Mouse (Mus musculus) heart, embryonic 14.5 days (tissue): ENCODE results near the gene Rapgef5. TPM values are rescaled to one million over a fixed set of nuclear protein-coding genes. Genes with fewer than 3 reads are reported as not detected.

Experiments
- ATAC-seq: fragments of 200-750 bp; cut with Nextera tagmentation; 2 replicates; pipeline ENCODE4 v1.8.0; 2017; ENCODE audit warnings: low read depth, moderate TSS enrichment; ENCODE audit not compliant: insufficient number of reproducible peaks, insufficient read depth, low FRiP score
- H3K27ac ChIP-seq, 2 experiments: fragments of 200-500 bp in 1 of 2; fragments of 300-500 bp in 1 of 2; sonication (generic) in 1 of 2; replicated peaks in 1 of 2; 2 replicates each; pipeline ENCODE4 v1.5.1; 2012 to 2014; ENCODE audit warnings: low read depth in 2 of 2, low read length in 2 of 2, control low read depth in 1 of 2, mild to moderate bottlenecking in 1 of 2, mixed read lengths in 1 of 2; ENCODE audit not compliant: control insufficient read depth in 1 of 2, insufficient read depth in 1 of 2
- H3K27me3 ChIP-seq: fragments of 300-500 bp; sonication (generic); 2 replicates; pipeline ENCODE4 v1.6.1; 2014; ENCODE audit warnings: mild to moderate bottlenecking, low read length, control low read depth; ENCODE audit not compliant: control insufficient read depth, insufficient read depth
- H3K36me3 ChIP-seq: fragments of 300-500 bp; sonication (generic); 2 replicates; pipeline ENCODE4 v1.6.1; 2014; ENCODE audit warnings: mild to moderate bottlenecking, control low read depth, low read length, mixed read lengths; ENCODE audit not compliant: control insufficient read depth, insufficient read depth
- H3K4me1 ChIP-seq, 2 experiments: fragments of 200-500 bp in 1 of 2; fragments of 300-500 bp in 1 of 2; sonication (generic) in 1 of 2; 2 replicates each; pipeline ENCODE4 v1.6.1; 2012 to 2014; ENCODE audit warnings: low read length in 2 of 2, control low read depth in 1 of 2, mixed read lengths in 1 of 2; ENCODE audit not compliant: control insufficient read depth in 2 of 2, insufficient read depth in 2 of 2
- H3K4me2 ChIP-seq: fragments of 300-500 bp; sonication (generic); 2 replicates; pipeline ENCODE4 v1.6.1; 2014; ENCODE audit warnings: mild to moderate bottlenecking, low read length
- H3K4me3 ChIP-seq, 2 experiments: fragments of 200-500 bp in 1 of 2; fragments of 300-500 bp in 1 of 2; sonication (generic) in 1 of 2; 2 replicates each; pipeline ENCODE4 v1.5.1; 2012 to 2014; ENCODE audit warnings: low read length in 2 of 2, mild to moderate bottlenecking in 2 of 2, control low read depth in 1 of 2, low read depth in 1 of 2, moderate library complexity in 1 of 2; ENCODE audit not compliant: control insufficient read depth in 1 of 2, insufficient read depth in 1 of 2
- H3K9ac ChIP-seq: fragments of 300-500 bp; sonication (generic); 2 replicates; pipeline ENCODE4 v1.6.1; 2014; ENCODE audit warnings: mild to moderate bottlenecking, low read length
- H3K9me3 ChIP-seq: fragments of 300-500 bp; sonication (generic); 2 replicates; pipeline ENCODE4 v1.6.1; 2016; ENCODE audit warnings: low read length, control low read depth; ENCODE audit not compliant: control insufficient read depth
- WGBS: fragments of 180-500 bp; shearing (Covaris S2); extraction: QIAGEN DNeasy Blood & Tissue Kit; methylation state at CpG from one replicate; pipeline ENCODE4 v1.1.7; 2014; 5-methylcytosine and 5-hydroxymethylcytosine counted together
- polyA plus RNA-seq: library from polyadenylated mRNA; unstranded; fragments of >200 nt; fragmentation: Nextera tagmentation; extraction: Ambion mirVana; gene quantifications from 2 replicates; pipeline ENCODE4 v1.2.1, GENCODE M21; 2014

Gene Rapgef5
- polyA plus RNA-seq, 1 experiment from 2014 or later: 19.6 TPM

DNA sequence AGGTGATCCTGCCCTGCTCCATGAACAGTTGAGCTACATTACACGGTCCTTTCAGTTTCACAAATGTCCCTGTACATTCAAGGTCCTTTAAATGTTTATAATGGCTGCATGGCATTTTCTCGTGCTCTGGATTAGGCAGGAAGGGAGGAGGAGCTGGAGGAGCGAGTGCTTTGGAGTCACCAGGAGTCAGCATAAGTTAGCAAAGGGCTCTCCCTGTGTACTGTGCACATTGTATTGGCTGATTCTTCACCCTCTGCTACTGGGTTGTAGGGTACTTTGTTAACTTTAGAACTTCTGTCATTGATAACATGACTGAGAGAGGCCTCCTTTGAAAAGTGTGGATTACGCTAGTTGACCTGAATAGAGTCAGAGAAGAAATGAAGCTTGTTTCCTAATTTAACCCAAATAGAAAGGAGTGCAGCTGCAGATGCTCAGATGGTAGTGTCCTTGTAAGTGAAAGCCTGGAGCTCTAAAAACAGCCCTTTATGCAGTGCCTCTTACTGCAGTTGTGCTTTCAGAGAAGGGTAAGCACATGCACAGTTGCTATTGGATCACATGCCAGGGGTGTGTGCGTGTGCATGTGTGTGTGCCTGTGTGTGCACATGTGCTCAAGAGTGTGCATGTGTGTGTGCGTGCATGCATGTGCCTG is 45.3 kb downstream of the Rapgef5 start:
- no peak overlapping the region for H3K4me3 ChIP-seq
- no peak for ATAC-seq
- H3K9me3 ChIP-seq: no peaks in the 10 kb centered on the region
- no peaks in the 10 kb centered on the region for H3K27me3 ChIP-seq
- no peak overlapping the region for H3K9ac ChIP-seq
- no peak overlapping the region for H3K27ac ChIP-seq
- 0 out of 4 replicates have a peak, but pooled peaks cover 0 to 7% of the 10 kb centered on the region in 2 experiments for H3K4me1 ChIP-seq
- WGBS: 63% methylated on average over 6 of the region's 6 CpGs
- no peak overlapping the region for H3K4me2 ChIP-seq
- no peaks in the 10 kb centered on the region for H3K36me3 ChIP-seq

DNA sequence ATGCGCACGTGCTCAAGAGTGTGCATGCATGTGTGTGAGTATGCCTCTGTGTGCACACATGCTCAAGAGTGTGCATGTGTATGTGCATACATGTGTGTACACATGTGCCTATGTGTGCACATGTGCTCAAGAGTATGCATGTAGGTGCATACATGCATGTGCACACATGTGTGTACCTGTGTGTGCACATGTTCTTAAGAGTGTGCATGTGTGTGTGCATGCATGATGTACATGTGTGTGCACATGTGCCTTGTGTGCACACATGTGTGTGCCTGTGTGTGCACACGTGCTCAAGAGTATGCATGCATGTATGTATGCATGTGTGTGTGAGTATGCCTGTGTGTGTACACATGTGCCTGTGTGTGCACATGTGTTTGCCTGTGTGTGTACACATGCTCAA is 45.8 kb downstream of the Rapgef5 start:
- H3K27me3 ChIP-seq: no peaks in the 10 kb centered on the region
- H3K36me3 ChIP-seq: no peaks in the 10 kb centered on the region
- WGBS: 94% methylated on average over 3 of the region's 3 CpGs
- ATAC-seq: no peak
- H3K4me3 ChIP-seq: no peak overlapping the region
- H3K4me2 ChIP-seq: no peak overlapping the region
- H3K4me1 ChIP-seq: 0 out of 4 replicates have a peak, but pooled peaks cover 0 to 7% of the 10 kb centered on the region in 2 experiments
- no peak overlapping the region for H3K9ac ChIP-seq
- H3K27ac ChIP-seq: no peak overlapping the region
- no peaks in the 10 kb centered on the region for H3K9me3 ChIP-seq

DNA sequence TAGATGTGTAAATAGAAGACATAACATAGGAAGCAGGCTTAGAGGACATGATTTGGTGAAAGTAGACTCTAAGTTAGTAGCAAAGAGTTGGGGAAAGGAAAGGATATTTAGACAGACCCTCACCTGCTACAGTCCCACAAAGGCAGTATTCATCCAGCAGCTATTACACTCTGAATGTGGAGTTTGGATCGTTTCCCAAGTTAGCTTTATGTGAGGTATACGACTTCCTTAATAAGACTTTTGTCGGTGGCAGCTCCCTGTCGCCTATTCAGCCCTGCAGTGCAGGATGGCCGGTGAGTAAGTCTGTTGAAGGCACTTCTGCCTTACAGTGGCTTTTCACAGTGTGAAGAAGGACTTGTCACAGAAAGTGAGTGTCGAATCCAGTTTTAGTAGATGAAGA is 47.6 kb downstream of the Rapgef5 start:
- WGBS: 62% methylated on average over 6 of the region's 6 CpGs
- H3K4me2 ChIP-seq: no peak overlapping the region
- no peak overlapping the region for H3K4me3 ChIP-seq
- no peaks in the 10 kb centered on the region for H3K27me3 ChIP-seq
- no peak overlapping the region for H3K9ac ChIP-seq
- no peaks in the 10 kb centered on the region for H3K36me3 ChIP-seq
- ATAC-seq: no peak
- H3K9me3 ChIP-seq: no peaks in the 10 kb centered on the region
- H3K27ac ChIP-seq: no peak overlapping the region
- 0 out of 4 replicates have a peak, but pooled peaks cover 0 to 7% of the 10 kb centered on the region in 2 experiments for H3K4me1 ChIP-seq

DNA sequence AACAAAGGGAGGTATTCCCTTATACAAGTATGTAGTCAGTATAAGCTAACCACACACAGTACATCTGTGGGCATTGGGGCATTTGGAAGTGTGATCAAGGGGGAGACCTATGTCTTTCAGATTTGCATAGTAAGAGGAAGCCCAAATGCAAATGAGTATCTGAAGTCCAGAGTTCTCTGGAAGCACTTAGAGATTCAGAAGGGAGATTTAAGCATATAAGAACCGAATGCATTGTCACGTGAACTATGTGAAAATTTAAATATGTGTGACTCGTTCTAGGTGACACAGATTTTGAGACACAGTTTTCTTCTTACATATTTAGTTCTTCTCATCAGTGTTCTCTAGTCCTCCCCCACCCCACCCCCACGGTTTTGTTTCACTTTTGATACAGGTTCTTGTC is 50.0 kb downstream of the Rapgef5 start:
- Histone ChIP-seq H3K4me2 (no peak overlapping the region), H3K9me3 (no peaks in the 10 kb centered on the region), H3K4me3 (no peak overlapping the region), H3K27me3 (no peaks in the 10 kb centered on the region), H3K36me3 (no peaks in the 10 kb centered on the region), H3K9ac (no peak overlapping the region), H3K4me1 (0 out of 4 replicates have a peak, but pooled peaks cover 0 to 6% of the 10 kb centered on the region in 2 experiments), H3K27ac (no peak overlapping the region)
- 78% methylated on average over 4 of the region's 4 CpGs for WGBS
- ATAC-seq: no peak

DNA sequence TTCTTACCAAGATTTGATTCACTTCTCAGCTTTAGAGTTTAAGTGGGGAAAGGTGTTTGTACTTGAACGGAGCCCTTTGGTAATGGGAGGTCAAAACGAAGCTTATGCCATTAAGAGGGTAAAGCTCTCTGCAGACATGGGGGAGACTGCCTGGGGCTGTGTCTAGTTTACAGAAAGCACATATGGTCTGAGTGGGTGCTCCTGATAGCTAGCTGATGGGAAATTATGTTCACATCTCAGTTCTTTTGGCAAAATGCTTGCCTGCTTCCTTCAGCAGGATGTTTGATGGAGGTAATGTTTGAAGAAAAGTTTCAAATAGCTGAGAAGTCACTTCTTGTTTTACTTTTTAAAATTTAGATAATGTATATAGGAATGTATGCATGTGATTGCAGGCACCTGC is 53.4 kb downstream of the Rapgef5 start:
- no peak for ATAC-seq
- H3K36me3 ChIP-seq: no peaks in the 10 kb centered on the region
- H3K9me3 ChIP-seq: no peaks in the 10 kb centered on the region
- no peak overlapping the region for H3K4me2 ChIP-seq
- no peak overlapping the region for H3K4me3 ChIP-seq
- 74% methylated on average over 2 of the region's 2 CpGs for WGBS
- H3K27me3 ChIP-seq: no peaks in the 10 kb centered on the region
- H3K4me1 ChIP-seq: no peaks in the 10 kb centered on the region
- H3K27ac ChIP-seq: no peak overlapping the region
- H3K9ac ChIP-seq: no peak overlapping the region

DNA sequence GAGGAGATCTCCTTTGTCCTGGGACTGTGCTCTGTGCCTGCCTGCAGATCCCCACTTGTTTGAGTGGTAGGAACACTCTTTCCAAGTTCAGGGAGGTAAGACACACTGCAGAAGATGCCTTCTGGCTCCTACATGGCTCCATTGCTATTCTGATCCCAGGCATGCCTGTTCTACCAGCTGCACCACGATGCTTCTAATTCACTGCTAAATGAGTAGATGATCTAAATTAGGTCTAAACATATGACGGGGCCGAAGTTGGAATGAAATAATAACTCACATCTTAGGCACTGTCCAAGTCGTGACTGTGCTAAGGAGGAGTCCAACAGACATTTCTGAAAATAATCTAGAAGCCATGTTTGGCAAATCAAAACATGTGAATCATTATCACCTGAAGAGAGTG is 68.0 kb downstream of the Rapgef5 start:
- ATAC-seq: no peak
- 80% methylated on average over 4 of the region's 4 CpGs for WGBS
- no peaks in the 10 kb centered on the region for H3K9me3 ChIP-seq
- H3K9ac ChIP-seq: no peak overlapping the region
- peaks cover 0 to 2% of the 10 kb centered on the region in 2 experiments; a peak in 1 of 4 replicates for H3K4me1 ChIP-seq
- no peak overlapping the region for H3K4me3 ChIP-seq
- H3K27me3 ChIP-seq: no peaks in the 10 kb centered on the region
- H3K36me3 ChIP-seq: no peaks in the 10 kb centered on the region
- H3K4me2 ChIP-seq: no peak overlapping the region
- no peak overlapping the region for H3K27ac ChIP-seq

DNA sequence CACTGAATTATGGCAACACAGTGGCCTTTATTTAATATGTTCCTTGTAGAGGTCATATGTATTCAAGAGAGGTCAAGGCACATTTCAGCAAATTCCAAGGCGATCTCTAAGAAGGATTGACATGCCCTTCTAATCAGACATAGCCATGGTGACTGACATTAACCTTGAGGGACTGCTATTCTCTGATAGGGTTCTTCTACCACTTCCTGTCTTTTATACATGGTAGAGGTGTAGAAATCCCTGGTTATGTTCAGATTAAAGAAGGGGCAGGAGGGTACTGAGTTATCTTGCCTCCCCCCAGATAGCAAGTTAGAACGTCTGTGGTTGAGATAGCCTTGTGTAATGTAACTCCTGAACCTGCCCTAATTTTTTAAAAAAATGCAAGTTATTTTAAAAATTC is 69.1 kb downstream of the Rapgef5 start:
- H3K9ac ChIP-seq: no peak overlapping the region
- H3K4me2 ChIP-seq: no peak overlapping the region
- no peaks in the 10 kb centered on the region for H3K27me3 ChIP-seq
- H3K9me3 ChIP-seq: no peaks in the 10 kb centered on the region
- ATAC-seq: no peak
- no peak overlapping the region for H3K27ac ChIP-seq
- no peaks in the 10 kb centered on the region for H3K36me3 ChIP-seq
- WGBS: 45% methylated on average over 2 of the region's 2 CpGs
- H3K4me1 ChIP-seq: peaks cover 0 to 2% of the 10 kb centered on the region in 2 experiments; a peak in 1 of 4 replicates
- H3K4me3 ChIP-seq: no peak overlapping the region

DNA sequence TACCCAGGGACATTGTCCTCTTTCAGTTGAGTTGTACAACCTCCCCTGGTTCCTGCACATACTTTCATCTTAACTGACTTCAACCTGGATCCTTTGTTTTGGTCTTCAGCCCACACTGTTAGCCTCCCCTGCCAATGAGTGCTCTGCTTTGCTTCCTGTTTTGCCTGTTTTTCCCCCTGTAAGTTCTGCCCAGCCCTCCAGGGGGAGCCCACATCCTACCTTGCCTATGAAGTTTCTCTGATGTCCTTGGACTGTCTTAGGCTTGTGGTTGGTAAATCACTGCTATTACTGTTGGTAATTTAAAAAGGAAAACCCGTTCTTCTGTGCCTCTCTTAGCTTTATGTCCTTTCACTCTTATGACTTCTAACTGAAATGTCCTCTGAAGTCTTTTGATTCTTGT is 69.8 kb downstream of the Rapgef5 start:
- H3K27me3 ChIP-seq: no peaks in the 10 kb centered on the region
- H3K4me1 ChIP-seq: peaks cover 0 to 2% of the 10 kb centered on the region in 2 experiments; a peak in 1 of 4 replicates
- no peak overlapping the region for H3K9ac ChIP-seq
- H3K27ac ChIP-seq: no peak overlapping the region
- no peak overlapping the region for H3K4me3 ChIP-seq
- 41% methylated on average over 1 of the region's 1 CpGs for WGBS
- ATAC-seq: no peak; the same call in 1 of the 2 replicates
- H3K9me3 ChIP-seq: no peaks in the 10 kb centered on the region
- no peaks in the 10 kb centered on the region for H3K36me3 ChIP-seq
- no peak overlapping the region for H3K4me2 ChIP-seq
